Mouse (Mus musculus): ENCODE measurements around the gene Gm14410.
"Not testable (repeated sequence)": the region's sequence is repeated elsewhere in the genome, so short reads cannot be mapped to it uniquely, and the experiment has no call there.

The Gm14410 gene

DNA sequence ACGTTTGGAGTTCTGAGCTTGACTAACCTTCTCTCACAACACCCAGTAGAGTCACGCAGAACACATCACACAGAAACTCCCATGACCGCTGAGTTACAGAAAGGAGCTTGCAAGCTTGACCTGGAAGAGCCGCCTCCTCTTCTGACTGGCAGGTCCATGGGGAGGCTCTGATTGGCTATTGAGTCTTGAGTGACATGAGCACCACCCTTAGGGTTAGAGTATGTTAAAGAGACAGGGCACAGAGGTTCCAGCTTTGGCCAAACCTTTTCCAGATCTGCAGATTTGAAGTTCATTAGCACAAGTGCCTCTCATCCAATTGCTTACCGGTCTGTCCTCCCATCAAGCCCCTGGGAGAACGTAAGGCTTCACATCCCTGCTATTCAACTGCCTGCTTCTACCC, at the start of gene Gm14410:
Gm14410 (minus strand) TSS at position 81 of the 400 bp plus-strand sequence.
- DNase-seq (ENCODE audit: low spot score) = not testable (repeated sequence)

- not testable (repeated sequence) for DNase-seq (ENCODE audit: low spot score)
Measured at GRCm38 (mm10) chr2:177247449-177247848, 41.2 kb upstream of the Gm14410 start.

- not testable (repeated sequence) for DNase-seq (ENCODE audit: low spot score)
Measured at GRCm38 (mm10) chr2:177230461-177230860, 24.2 kb upstream of the Gm14410 start.

DNA sequence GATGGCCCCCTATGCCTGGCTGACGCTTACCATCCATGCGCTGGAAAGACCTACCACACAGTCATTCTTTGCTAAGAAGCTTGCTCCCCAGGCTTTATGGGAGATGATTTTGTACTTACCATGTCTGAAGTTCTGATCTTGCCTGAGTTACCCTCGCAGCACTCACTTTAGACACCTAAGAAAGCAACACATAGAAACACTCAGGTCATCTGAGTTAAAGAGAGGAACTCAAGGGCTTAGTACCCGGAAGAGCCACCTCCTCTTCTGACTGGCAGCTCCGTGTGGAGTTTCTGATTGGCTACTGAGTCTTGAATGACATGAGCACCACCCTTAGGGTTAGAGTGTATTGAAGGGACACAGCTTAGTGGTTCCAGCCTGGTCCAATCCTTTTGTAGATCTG, 33.5 kb downstream of the Gm14410 start:
- DNase-seq (ENCODE audit: low spot score) = not testable (repeated sequence)

Data from retina, embryonic 14.5 days (tissue).